Mouse (Mus musculus) bone marrow macrophage, adult 2 months (primary cell): ENCODE measurements around the gene Ddx19b. TPM values are rescaled to one million over a fixed set of nuclear protein-coding genes. Genes with fewer than 3 reads are reported as not detected.
A peak's percentile ranks its signal among the peaks of the same experiment; 100 is the strongest.
"Not testable (repeated sequence)": the region's sequence is repeated elsewhere in the genome, so short reads cannot be mapped to it uniquely, and the experiment has no call there.

ENCODE experiments used
- H3K27ac ChIP-seq: 2 replicates; pipeline ENCODE4 v1.5.1; 2012; ENCODE audit warnings: low read depth, low read length; ENCODE audit not compliant: insufficient read depth
- H3K4me1 ChIP-seq: 2 replicates; pipeline ENCODE4 v1.6.1; 2012; ENCODE audit warnings: low read length; ENCODE audit not compliant: control insufficient read depth, insufficient read depth
- H3K4me3 ChIP-seq: 2 replicates; pipeline ENCODE4 v1.5.1; 2012; ENCODE audit warnings: mild to moderate bottlenecking, low read length, moderate library complexity; ENCODE audit not compliant: insufficient read depth
- CTCF ChIP-seq: IDR thresholded peaks from 2 replicates; pipeline ENCODE4 v1.5.1; 2012; ENCODE audit warnings: low read depth, mild to moderate bottlenecking, low read length, moderate library complexity
- POLR2A ChIP-seq: IDR thresholded peaks from 2 replicates; pipeline ENCODE4 v1.6.1; 2012; ENCODE audit warnings: mild to moderate bottlenecking, low read depth, low read length, borderline replicate concordance
- polyA plus RNA-seq: library from polyadenylated mRNA; stranded (reverse); fragments of >200 nt; gene quantifications from 2 replicates; pipeline ENCODE4 v1.2.4, GENCODE M21; 2012; ENCODE audit not compliant: missing spikeins, insufficient read depth, insufficient read length

Ddx19b gene
- 5.5 and 6.4 TPM in 2 replicates for polyA plus RNA-seq

DNA sequence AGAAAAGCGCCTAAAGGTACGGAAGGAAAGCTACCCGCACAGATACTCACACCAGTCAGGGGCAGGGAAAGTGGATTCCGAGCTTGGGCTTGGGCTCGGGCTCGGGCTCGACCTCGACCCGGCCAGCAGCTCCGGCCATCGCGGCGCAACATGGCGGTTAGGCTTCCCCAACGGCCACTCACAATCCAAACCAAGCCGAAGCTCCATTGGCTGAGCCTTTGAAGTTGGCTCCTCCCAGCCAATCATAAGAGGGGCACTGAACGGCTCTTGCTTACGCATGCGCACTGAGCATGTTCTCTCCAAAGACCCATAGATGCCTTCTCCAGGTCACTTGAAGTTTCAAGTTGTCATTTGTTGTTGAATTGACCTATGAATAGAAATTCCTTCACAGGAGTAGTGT is at the start of gene Ddx19b:
TSS of gene Ddx19b (minus strand) at position 180 of the 400 bp plus-strand sequence.
- no peak within 1 kb of the TSS for H3K4me3 ChIP-seq
- no peak for TF ChIP-seq CTCF
- no peak for TF ChIP-seq POLR2A
- H3K4me1 ChIP-seq = peaks cover 13% of the 10 kb centered on the region
- no peak within 1 kb of the TSS for H3K27ac ChIP-seq

DNA sequence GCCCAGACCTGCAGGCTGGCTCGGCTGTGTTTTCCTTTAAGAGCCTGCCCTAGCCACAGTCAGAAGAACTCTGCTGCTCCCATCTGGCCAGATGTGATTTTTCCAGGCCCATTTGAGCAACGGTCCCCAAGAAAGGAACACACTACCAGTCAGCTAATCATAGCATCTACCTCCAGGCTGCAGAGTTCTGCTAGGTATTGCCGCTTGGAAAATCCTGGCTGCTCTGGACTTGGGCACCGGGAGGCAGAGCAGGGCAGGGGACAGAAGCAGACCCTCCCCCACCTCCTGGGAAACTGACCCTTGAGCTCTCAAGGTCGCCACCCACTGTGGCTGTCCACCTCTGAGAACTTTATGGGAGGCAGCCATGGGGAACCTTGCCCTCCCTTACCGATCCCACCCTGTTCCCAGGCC is 48.3 kb upstream of the Ddx19b start:
- TF ChIP-seq POLR2A (no peak), CTCF (no peak)
- no peak overlapping the region for H3K27ac ChIP-seq
- no peaks in the 10 kb centered on the region for H3K4me1 ChIP-seq
- no peak overlapping the region for H3K4me3 ChIP-seq

DNA sequence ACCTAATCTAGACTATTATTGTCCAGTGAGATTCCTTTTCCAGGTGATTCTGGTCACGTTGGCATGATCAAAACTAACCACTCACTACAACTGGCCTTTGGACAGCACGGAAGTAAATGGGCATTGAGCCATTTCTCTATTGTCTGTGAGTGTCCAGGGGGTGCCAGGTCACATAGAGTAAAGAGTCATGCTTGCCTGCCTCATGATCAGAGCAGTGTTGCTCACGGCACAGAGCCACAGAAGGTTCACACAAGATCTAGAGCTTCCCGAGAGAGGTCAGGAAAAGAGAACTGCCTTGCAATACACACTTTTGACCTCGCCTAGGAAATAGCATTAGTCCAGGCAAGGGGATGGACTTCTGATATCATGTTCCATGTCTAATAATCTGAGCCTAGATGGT is 47.9 kb upstream of the Ddx19b start:
- H3K27ac ChIP-seq = no peak overlapping the region
- TF ChIP-seq POLR2A (no peak), CTCF (no peak)
- H3K4me1 ChIP-seq = no peaks in the 10 kb centered on the region
- H3K4me3 ChIP-seq = no peak overlapping the region

DNA sequence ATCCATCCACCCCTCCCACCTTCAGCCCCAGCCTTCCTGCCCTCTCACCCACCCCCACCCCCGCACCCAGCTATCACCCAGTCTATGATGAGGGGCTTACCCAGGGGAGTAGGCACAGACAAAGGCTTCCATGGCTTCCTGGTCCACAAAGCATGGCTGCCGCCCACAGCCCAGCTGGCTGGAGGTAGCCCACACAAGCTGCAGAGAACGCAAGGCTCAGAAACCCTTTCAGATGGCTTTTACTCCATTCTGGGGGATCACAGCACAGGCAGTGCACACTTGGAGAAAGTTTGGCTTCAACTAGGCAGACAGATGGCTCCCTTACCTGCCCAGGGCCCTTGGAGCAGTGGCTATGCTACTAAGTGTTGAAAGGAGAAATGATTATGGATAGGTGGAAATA is 44.4 kb upstream of the Ddx19b start:
- Histone ChIP-seq H3K4me1 (no peaks in the 10 kb centered on the region), H3K27ac (no peak overlapping the region), H3K4me3 (no peak overlapping the region)
- TF ChIP-seq POLR2A (no peak), CTCF (no peak)

DNA sequence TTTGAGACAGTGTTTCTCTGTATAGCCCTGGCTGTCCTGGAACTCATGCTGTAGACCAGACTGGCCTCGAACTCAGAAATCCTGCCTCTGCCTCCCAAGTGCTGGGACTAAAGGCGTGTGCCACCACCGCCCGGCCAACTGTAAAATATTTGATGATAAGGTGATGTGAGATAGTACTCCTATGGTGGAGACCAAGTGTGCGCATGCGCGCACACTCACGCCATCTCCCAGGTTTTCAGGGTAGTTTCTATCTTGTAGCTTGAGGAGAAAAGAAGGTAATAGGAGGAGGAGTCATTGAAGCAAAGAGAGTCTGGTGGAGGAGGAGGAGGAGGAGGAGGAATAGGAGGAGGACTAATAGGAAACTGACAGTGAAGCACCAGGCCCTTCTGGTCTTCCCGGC is 37.1 kb upstream of the Ddx19b start:
- not testable (repeated sequence) for H3K4me1 ChIP-seq, H3K27ac ChIP-seq, H3K4me3 ChIP-seq

DNA sequence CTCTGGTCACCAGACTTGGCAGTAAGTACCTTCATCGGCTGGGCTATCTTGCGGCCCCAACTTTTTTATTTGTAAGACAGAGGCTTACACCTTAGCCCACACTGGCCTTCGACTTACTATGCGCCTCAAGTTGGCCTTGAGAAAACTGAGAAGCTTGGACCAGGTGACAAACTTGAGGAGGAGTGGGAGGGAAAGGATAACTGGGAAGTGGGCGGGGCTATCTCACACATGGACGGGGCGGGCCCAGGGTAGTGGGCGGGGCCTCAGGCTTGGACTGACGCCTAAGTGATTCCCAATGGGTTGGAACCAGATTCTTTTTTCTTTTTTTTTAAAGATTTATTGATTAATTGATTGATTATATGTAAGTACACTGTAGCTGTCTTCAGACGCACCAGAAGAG is 35.9 kb upstream of the Ddx19b start:
- Histone ChIP-seq H3K4me3 (no peak overlapping the region), H3K27ac (no peak overlapping the region), H3K4me1 (0 out of 2 replicates have a peak, but pooled peaks cover 3% of the 10 kb centered on the region)
- TF ChIP-seq POLR2A = no peak
- no peak for TF ChIP-seq CTCF

DNA sequence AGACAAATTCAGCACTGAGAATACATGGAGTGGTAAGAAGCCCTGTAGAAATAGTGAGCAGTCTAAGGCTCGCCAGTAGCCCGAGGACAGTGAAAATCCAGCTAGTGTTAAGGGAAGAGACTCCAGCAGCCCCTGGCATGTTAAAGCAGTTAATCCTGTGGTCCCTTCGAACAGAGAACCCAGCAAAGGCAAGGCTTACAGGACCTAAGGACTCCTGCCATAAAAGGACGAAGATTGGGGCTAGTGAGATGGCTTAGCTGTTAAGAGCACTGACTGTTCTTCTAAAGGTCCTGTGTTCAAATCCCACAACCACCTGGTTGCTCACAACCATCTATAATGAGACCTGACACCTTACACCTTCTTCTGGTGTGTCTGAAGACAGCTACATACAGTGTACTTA is 34.8 kb upstream of the Ddx19b start:
- Histone ChIP-seq H3K27ac (no peak overlapping the region), H3K4me1 (peaks cover 3% of the 10 kb centered on the region), H3K4me3 (no peak overlapping the region)
- no peak for TF ChIP-seq POLR2A
- TF ChIP-seq CTCF = no peak

DNA sequence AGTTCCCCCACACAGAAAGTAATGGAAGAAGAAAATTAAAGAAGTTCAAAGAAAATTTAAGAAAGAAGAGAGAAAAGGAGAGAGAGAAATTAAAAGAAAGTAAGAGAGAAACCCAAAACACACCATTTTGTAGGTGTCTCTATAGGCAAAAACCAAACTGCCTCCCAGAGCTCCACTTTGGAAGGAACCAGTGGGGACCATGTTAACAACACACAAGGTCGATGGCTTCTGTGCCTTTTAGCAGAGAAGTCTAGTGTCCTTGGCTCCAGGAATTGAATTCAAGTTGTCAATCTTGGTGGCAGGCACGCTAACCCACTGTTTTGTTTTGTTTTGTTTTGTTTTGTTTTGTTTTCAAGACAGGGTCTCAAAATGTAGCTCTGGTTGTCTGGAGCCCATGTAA is 31.3 kb upstream of the Ddx19b start:
- no peak overlapping the region for H3K4me3 ChIP-seq
- no peak overlapping the region for H3K27ac ChIP-seq
- TF ChIP-seq CTCF (no peak), POLR2A (no peak)
- H3K4me1 ChIP-seq = peaks cover 18% of the 10 kb centered on the region

DNA sequence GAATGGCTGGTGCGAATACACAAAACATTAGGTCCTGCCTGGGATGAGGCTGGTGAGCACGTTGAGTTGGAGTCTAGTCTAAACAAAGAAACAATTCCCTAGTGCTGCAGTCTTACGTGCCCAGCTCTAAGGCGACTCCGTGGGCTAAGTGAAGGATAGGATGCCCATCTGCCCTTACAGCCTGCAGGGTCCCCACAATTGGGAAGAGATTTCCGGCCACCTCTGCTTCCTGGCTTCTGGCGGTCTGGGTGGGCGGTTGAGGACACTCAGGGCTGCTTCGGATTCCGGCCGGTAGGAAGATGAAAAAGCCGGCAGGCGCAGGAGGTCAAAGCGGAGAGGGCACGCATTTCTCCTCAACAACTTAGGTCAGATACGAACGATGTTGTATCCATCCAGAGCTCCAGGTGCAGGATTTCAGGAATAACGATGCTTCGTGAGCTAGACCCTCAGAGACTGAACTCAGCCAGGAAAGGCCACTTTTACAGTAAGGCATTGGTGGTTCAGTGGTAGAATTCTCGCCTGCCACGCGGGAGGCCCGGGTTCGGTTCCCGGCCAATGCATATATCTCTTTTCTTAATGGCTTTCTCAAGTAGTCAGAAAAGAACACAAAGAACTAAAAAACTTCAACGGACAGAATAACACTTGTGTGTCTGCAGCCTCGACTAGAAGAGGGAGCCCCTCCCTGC is 30.7 kb upstream of the Ddx19b start:
- no peak for TF ChIP-seq CTCF
- no peak for TF ChIP-seq POLR2A
- Histone ChIP-seq H3K4me3 (peak overlapping the region; percentile 91), H3K4me1 (peaks cover 22% of the 10 kb centered on the region), H3K27ac (no peak overlapping the region)

DNA sequence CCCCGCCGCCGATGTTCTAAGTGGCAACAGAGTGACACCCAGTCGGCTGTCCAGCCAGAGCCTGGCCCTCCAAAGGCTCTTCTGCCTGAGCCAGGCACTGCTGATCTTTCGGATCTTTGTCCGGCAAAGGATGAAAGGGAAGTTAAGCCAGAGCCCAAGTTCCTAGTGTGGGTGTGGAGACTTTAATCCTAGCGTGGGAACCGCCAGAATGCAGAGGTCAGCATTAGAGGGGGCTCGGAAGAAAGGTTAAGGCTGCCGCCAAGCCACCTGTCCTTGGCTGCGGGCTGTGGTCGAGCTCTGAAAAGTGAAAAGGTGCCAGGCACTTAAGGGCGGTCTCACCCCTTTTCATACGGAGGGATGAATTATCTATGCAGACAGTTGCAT is 30.1 kb upstream of the Ddx19b start:
- H3K27ac ChIP-seq = no peak overlapping the region
- TF ChIP-seq CTCF (no peak), POLR2A (no peak)
- peak overlapping the region; percentile 91 for H3K4me3 ChIP-seq
- H3K4me1 ChIP-seq = peaks cover 22% of the 10 kb centered on the region
